Comparison of ENCODE assay signal across 8 mouse cellular contexts in genomic region chr16:23984760-23985466, GRCm38 (mm10). TPM values are rescaled to one million over a fixed set of nuclear protein-coding genes. Genes with fewer than 3 reads are reported as not detected.
A peak's percentile ranks its signal among the peaks of the same experiment; 100 is the strongest.
DNase-seq lines count a peak whose midpoint lies in the region; ATAC-seq lines count a peak whose summit lies in the region.

No protein-coding gene starts in this region.

- peak overlapping the region; percentile 39 for H3K4me3 ChIP-seq in embryonic facial prominence, embryonic 12.5 days
- H3K4me3 ChIP-seq in megakaryocyte, embryonic 14.5 days (replicated peaks): peak overlapping the region; percentile 91

- no peaks in the 10 kb centered on the region for H3K9me3 ChIP-seq in embryonic facial prominence, embryonic 12.5 days
- no peaks in the 10 kb centered on the region for H3K9me3 ChIP-seq in megakaryocyte, embryonic 14.5 days

- peak; percentile 79 for DNase-seq in adipocyte (ENCODE audit: low spot score)
- DNase-seq in heart, postnatal 14 days: peak; percentile 56 to 59
- peak; percentile 59 to 73 for DNase-seq in kidney, postnatal 36 days
- peak; percentile 28 to 74 for DNase-seq in spleen, postnatal 4 days (ENCODE audit: low spot score in 2 of 2)
- DNase-seq in c-Kit-positive CD71-positive TER-119-positive erythroid progenitor cells, embryonic 14.5 days (ENCODE audit: low spot score): no peak

- ATAC-seq in CD4-positive, CD25-positive, alpha-beta regulatory T cell, adult 4 months: peak; percentile 25
- ATAC-seq in embryonic facial prominence, embryonic 12.5 days (ENCODE audit: insufficient number of reproducible peaks, insufficient read depth, low FRiP score, low TSS enrichment): peak; percentile 19; the same call in 1 of the 2 replicates

- peaks cover 43% of the 10 kb centered on the region for H3K4me1 ChIP-seq in embryonic facial prominence, embryonic 12.5 days
- H3K4me1 ChIP-seq in megakaryocyte, embryonic 14.5 days: peaks cover 71% of the 10 kb centered on the region

- H3K27ac ChIP-seq in embryonic facial prominence, embryonic 12.5 days: no peak overlapping the region

- peaks cover 18% of the 10 kb centered on the region for H3K27me3 ChIP-seq in embryonic facial prominence, embryonic 12.5 days
- H3K27me3 ChIP-seq in megakaryocyte, embryonic 14.5 days (replicated peaks): peaks cover 22% of the 10 kb centered on the region

- intact Hi-C loops in heart, postnatal 14 days (cut with DNase I): loop anchor here (1.0 to 10.0 kb wide), 7 partner anchors 297 to 1076 kb away; partner anchors contain the start of gene Lpp

- WGBS in embryonic facial prominence, embryonic 12.5 days: 1% methylated on average over 22 of the region's 22 CpGs

- H3K4me2 ChIP-seq in embryonic facial prominence, embryonic 12.5 days (replicated peaks): peak overlapping the region; percentile 88

- H3K36me3 ChIP-seq in embryonic facial prominence, embryonic 12.5 days: no peaks in the 10 kb centered on the region
- H3K36me3 ChIP-seq in megakaryocyte, embryonic 14.5 days (replicated peaks; ENCODE audit: low read length): no peaks in the 10 kb centered on the region

- peak overlapping the region; percentile 44 for H3K9ac ChIP-seq in embryonic facial prominence, embryonic 12.5 days

RNA-seq across cellular contexts. Expression of gene Gm37419, which starts 3.4 kb away (rescaled TPM):
- not detected for polyA plus RNA-seq in CD4-positive, CD25-positive, alpha-beta regulatory T cell, adult 4 months (2017; shearing (Covaris generic))
- not detected in 2 replicates for polyA plus RNA-seq in embryonic facial prominence, embryonic 12.5 days (2016; fragmentation: Nextera tagmentation; extraction: Ambion mirVana)
- not detected for total RNA-seq in heart, postnatal 14 days (2021)
- not detected in 2 replicates for polyA plus RNA-seq in megakaryocyte, embryonic 14.5 days (2012; ENCODE audit: insufficient read depth, low replicate concordance)

RNA-seq across cellular contexts. Expression of gene Bcl6, which starts 3.7 kb away (rescaled TPM):
- polyA plus RNA-seq in CD4-positive, CD25-positive, alpha-beta regulatory T cell, adult 4 months (2017; shearing (Covaris generic)): 10 to 100 TPM in 1 of 2 experiments, 1 to 10 TPM in 1; 6.2 to 23.8 TPM
- polyA plus RNA-seq in embryonic facial prominence, embryonic 12.5 days (2016; fragmentation: Nextera tagmentation; extraction: Ambion mirVana): 0.51 and 0.65 TPM in 2 replicates
- 10 to 100 TPM; 14.9 to 17.4 TPM for total RNA-seq in heart, postnatal 14 days (2021)
- 1.2 and 3.5 TPM in 2 replicates for polyA plus RNA-seq in megakaryocyte, embryonic 14.5 days (2012; ENCODE audit: insufficient read depth, low replicate concordance)

RNA-seq across cellular contexts. Expression of gene Rtp2, which starts 52.7 kb away (rescaled TPM):
- under 1 TPM; 0.13 to 0.33 TPM for polyA plus RNA-seq in CD4-positive, CD25-positive, alpha-beta regulatory T cell, adult 4 months (2017; shearing (Covaris generic))
- polyA plus RNA-seq in embryonic facial prominence, embryonic 12.5 days (2016; fragmentation: Nextera tagmentation; extraction: Ambion mirVana): 0.22 and 0.52 TPM in 2 replicates
- not detected for total RNA-seq in heart, postnatal 14 days (2021)
- polyA plus RNA-seq in megakaryocyte, embryonic 14.5 days (2012; ENCODE audit: insufficient read depth, low replicate concordance): not detected in 2 replicates
